Comparison of ENCODE assay signal across 8 mouse cellular contexts in the genomic region with DNA sequence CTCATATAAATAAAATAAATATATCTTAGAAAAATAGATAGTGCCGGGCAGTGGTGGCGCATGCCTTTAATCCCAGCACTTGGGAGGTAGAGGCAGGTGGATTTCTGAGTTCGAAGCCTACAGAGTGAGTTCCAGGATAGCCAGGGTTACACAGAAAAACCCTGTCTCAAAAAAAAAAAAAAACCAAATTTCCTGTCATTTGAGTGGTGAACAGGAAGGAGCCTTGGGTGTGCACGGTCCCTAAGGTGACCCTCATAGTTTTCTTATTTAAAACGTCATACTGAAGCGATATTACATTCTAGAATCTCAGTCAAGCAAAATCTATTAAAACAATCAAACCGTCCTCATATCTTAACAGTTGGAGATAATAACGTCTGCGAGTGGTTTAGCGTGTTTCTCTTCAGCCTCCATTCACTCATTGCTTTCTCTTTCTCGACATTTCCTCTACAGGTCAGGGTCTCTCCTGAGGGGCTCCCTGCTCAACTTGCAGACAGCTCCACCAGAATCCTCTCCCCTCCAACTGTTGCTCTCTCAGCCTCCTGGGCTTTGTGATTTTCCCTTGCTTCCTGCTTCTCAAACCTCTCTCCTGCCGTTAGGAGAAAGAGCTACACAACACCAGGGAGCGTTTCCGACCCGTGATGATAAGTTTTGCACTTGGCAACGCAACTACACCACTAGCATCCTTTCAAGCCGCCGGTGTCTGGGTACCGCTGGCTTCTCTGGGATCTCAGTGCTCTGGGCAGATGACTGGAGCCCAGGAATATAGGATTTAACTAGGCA. TPM values are rescaled to one million over a fixed set of nuclear protein-coding genes. Genes with fewer than 3 reads are reported as not detected.
DNase-seq lines count a peak whose midpoint lies in the region; ATAC-seq and TF ChIP-seq lines count a peak whose summit lies in the region.

No protein-coding gene starts in this region.

- peak overlapping the region; percentile 72 for H3K4me3 ChIP-seq in forebrain, embryonic 12.5 days (replicated peaks)
- H3K4me3 ChIP-seq in hindbrain, embryonic 14.5 days (replicated peaks; ENCODE audit: low read length): peak overlapping the region; percentile 51
- peak overlapping the region; percentile 82 for H3K4me3 ChIP-seq in limb, embryonic 14.5 days (replicated peaks; ENCODE audit: low read length)
- peak overlapping the region; percentile 77 for H3K4me3 ChIP-seq in midbrain, embryonic 14.5 days (replicated peaks; ENCODE audit: low read depth, low read length)

- DNase-seq in ovary, postnatal 14 days (ENCODE audit: low spot score): peak; percentile 12
- DNase-seq in ovary, postnatal 10 days (ENCODE audit: low spot score): no peak
- DNase-seq in c-Kit-positive CD71-positive TER-119-positive erythroid progenitor cells, embryonic 14.5 days (ENCODE audit: low spot score): peak; percentile 31
- DNase-seq in hindbrain, embryonic 14.5 days (ENCODE audit: low spot score): peak; percentile 29
- peak; percentile 36 for DNase-seq in limb, embryonic 14.5 days (ENCODE audit: low spot score)
- peak; percentile 70 for DNase-seq in midbrain, embryonic 14.5 days
- DNase-seq in telencephalon, adult 2 months (ENCODE audit: low read depth, low spot score): peak; percentile 36

- no peaks in the 10 kb centered on the region for H3K9me3 ChIP-seq in forebrain, embryonic 12.5 days
- no peaks in the 10 kb centered on the region for H3K9me3 ChIP-seq in hindbrain, embryonic 14.5 days (ENCODE audit: control insufficient read depth, low read length)
- H3K9me3 ChIP-seq in limb, embryonic 14.5 days (ENCODE audit: control insufficient read depth, low read length): no peaks in the 10 kb centered on the region
- no peaks in the 10 kb centered on the region for H3K9me3 ChIP-seq in midbrain, embryonic 14.5 days (ENCODE audit: control insufficient read depth, low read length)

- TF ChIP-seq POLR2A in limb, embryonic 14.5 days (IDR thresholded peaks at IDR 0.05; ENCODE audit: borderline replicate concordance, extremely low read depth, insufficient read depth, insufficient read length): no peak

- H3K27me3 ChIP-seq in forebrain, embryonic 12.5 days: no peaks in the 10 kb centered on the region
- no peaks in the 10 kb centered on the region for H3K27me3 ChIP-seq in hindbrain, embryonic 14.5 days (ENCODE audit: control insufficient read depth, insufficient read depth, low read length)
- no peaks in the 10 kb centered on the region for H3K27me3 ChIP-seq in limb, embryonic 14.5 days (ENCODE audit: control insufficient read depth, insufficient read depth, low read length)
- no peaks in the 10 kb centered on the region for H3K27me3 ChIP-seq in midbrain, embryonic 14.5 days (ENCODE audit: control insufficient read depth, insufficient read depth, low read length)

- H3K4me1 ChIP-seq in forebrain, embryonic 12.5 days: no peaks in the 10 kb centered on the region; the same call in 1 of the 2 replicates
- no peaks in the 10 kb centered on the region for H3K4me1 ChIP-seq in hindbrain, embryonic 14.5 days (replicated peaks; ENCODE audit: control insufficient read depth, insufficient read depth, low read length)
- H3K4me1 ChIP-seq in limb, embryonic 14.5 days (ENCODE audit: control insufficient read depth, insufficient read depth, low read length): no peaks in the 10 kb centered on the region
- no peaks in the 10 kb centered on the region for H3K4me1 ChIP-seq in midbrain, embryonic 14.5 days (ENCODE audit: control insufficient read depth, insufficient read depth, low read length)

- no peaks in the 10 kb centered on the region for H3K36me3 ChIP-seq in forebrain, embryonic 12.5 days (replicated peaks)
- H3K36me3 ChIP-seq in hindbrain, embryonic 14.5 days (replicated peaks; ENCODE audit: control insufficient read depth, insufficient read depth): no peaks in the 10 kb centered on the region
- no peaks in the 10 kb centered on the region for H3K36me3 ChIP-seq in limb, embryonic 14.5 days (ENCODE audit: control insufficient read depth, insufficient read depth, low read length)
- no peaks in the 10 kb centered on the region for H3K36me3 ChIP-seq in midbrain, embryonic 14.5 days (ENCODE audit: control insufficient read depth, insufficient read depth, low read length)

- 26% methylated on average over 19 of the region's 19 CpGs for WGBS in forebrain, embryonic 12.5 days
- 29% methylated on average over 19 of the region's 19 CpGs for WGBS in hindbrain, embryonic 14.5 days
- WGBS in limb, embryonic 14.5 days: 25% methylated on average over 19 of the region's 19 CpGs
- WGBS in midbrain, embryonic 14.5 days: 25% methylated on average over 19 of the region's 19 CpGs

- H3K27ac ChIP-seq in forebrain, embryonic 12.5 days: no peak overlapping the region; the same call in 1 of the 2 replicates
- no peak overlapping the region for H3K27ac ChIP-seq in hindbrain, embryonic 14.5 days
- peak overlapping the region; percentile 34; the same call in 1 of the 2 replicates for H3K27ac ChIP-seq in limb, embryonic 14.5 days (replicated peaks; ENCODE audit: low read depth, low read length)
- H3K27ac ChIP-seq in midbrain, embryonic 14.5 days (replicated peaks; ENCODE audit: low read depth, low read length): peak overlapping the region; percentile 37; the same call in 1 of the 2 replicates

- H3K4me2 ChIP-seq in forebrain, embryonic 12.5 days: peak overlapping the region; percentile 63
- peak overlapping the region; percentile 69 for H3K4me2 ChIP-seq in hindbrain, embryonic 14.5 days (replicated peaks)
- peak overlapping the region; percentile 74 for H3K4me2 ChIP-seq in limb, embryonic 14.5 days (replicated peaks; ENCODE audit: low read depth, low read length, severe bottlenecking)
- H3K4me2 ChIP-seq in midbrain, embryonic 14.5 days (ENCODE audit: low read length): peak overlapping the region; percentile 81

- peak overlapping the region; percentile 54 for H3K9ac ChIP-seq in forebrain, embryonic 12.5 days
- H3K9ac ChIP-seq in hindbrain, embryonic 14.5 days: peak overlapping the region; percentile 44
- peak overlapping the region; percentile 51 for H3K9ac ChIP-seq in limb, embryonic 14.5 days (ENCODE audit: low read depth, low read length, severe bottlenecking)
- H3K9ac ChIP-seq in midbrain, embryonic 14.5 days (replicated peaks; ENCODE audit: low read length): peak overlapping the region; percentile 48

- no peak for ATAC-seq in forebrain, embryonic 12.5 days (ENCODE audit: low FRiP score)
- no peak for ATAC-seq in hindbrain, embryonic 14.5 days (ENCODE audit: low FRiP score)
- ATAC-seq in limb, embryonic 14.5 days (ENCODE audit: low FRiP score, low read depth): no peak
- ATAC-seq in midbrain, embryonic 14.5 days (ENCODE audit: low FRiP score, low TSS enrichment): no peak

RNA-seq across cellular contexts. Expression of a gene that starts 1.5 kb away (rescaled TPM):
- polyA plus RNA-seq in forebrain, embryonic 12.5 days (2016; fragmentation: Nextera tagmentation; extraction: Ambion mirVana): 0.34 TPM in 1 of 2 replicates, not detected in the other
- 2.9 and 4.1 TPM in 2 replicates for polyA plus RNA-seq in hindbrain, embryonic 14.5 days (2014; fragmentation: Nextera tagmentation; extraction: Ambion mirVana)
- 0.73 and 0.89 TPM in 2 replicates for polyA plus RNA-seq in limb, embryonic 14.5 days (2012; rRNA removed)
- 0.51 and 0.78 TPM in 2 replicates for polyA plus RNA-seq in limb, embryonic 14.5 days (2014; fragmentation: Nextera tagmentation; extraction: Ambion mirVana)
- polyA plus RNA-seq in midbrain, embryonic 14.5 days (2014; fragmentation: Nextera tagmentation; extraction: Ambion mirVana): 0.94 and 1.1 TPM in 2 replicates

RNA-seq across cellular contexts. Expression of a gene that starts 6.8 kb away (rescaled TPM):
- not detected in 2 replicates for polyA plus RNA-seq in forebrain, embryonic 12.5 days (2016; fragmentation: Nextera tagmentation; extraction: Ambion mirVana)
- polyA plus RNA-seq in hindbrain, embryonic 14.5 days (2014; fragmentation: Nextera tagmentation; extraction: Ambion mirVana): not detected in 2 replicates
- 0.21 TPM in 1 of 2 replicates, not detected in the other for polyA plus RNA-seq in limb, embryonic 14.5 days (2012; rRNA removed)
- not detected in 2 replicates for polyA plus RNA-seq in limb, embryonic 14.5 days (2014; fragmentation: Nextera tagmentation; extraction: Ambion mirVana)
- not detected in 2 replicates for polyA plus RNA-seq in midbrain, embryonic 14.5 days (2014; fragmentation: Nextera tagmentation; extraction: Ambion mirVana)

RNA-seq across cellular contexts. Expression of a gene that starts 46.2 kb away (rescaled TPM):
- 7.4 and 9.1 TPM in 2 replicates for polyA plus RNA-seq in forebrain, embryonic 12.5 days (2016; fragmentation: Nextera tagmentation; extraction: Ambion mirVana)
- polyA plus RNA-seq in hindbrain, embryonic 14.5 days (2014; fragmentation: Nextera tagmentation; extraction: Ambion mirVana): 19.7 and 23.4 TPM in 2 replicates
- 4.0 and 9.1 TPM in 2 replicates for polyA plus RNA-seq in limb, embryonic 14.5 days (2012; rRNA removed)
- 9.2 and 11.0 TPM in 2 replicates for polyA plus RNA-seq in limb, embryonic 14.5 days (2014; fragmentation: Nextera tagmentation; extraction: Ambion mirVana)
- polyA plus RNA-seq in midbrain, embryonic 14.5 days (2014; fragmentation: Nextera tagmentation; extraction: Ambion mirVana): 20.5 and 20.8 TPM in 2 replicates

RNA-seq across cellular contexts. Expression of a gene that starts 46.9 kb away (rescaled TPM):
- 6.1 and 6.9 TPM in 2 replicates for polyA plus RNA-seq in forebrain, embryonic 12.5 days (2016; fragmentation: Nextera tagmentation; extraction: Ambion mirVana)
- polyA plus RNA-seq in hindbrain, embryonic 14.5 days (2014; fragmentation: Nextera tagmentation; extraction: Ambion mirVana): 5.7 and 6.8 TPM in 2 replicates
- polyA plus RNA-seq in limb, embryonic 14.5 days (2012; rRNA removed): 17.0 and 19.4 TPM in 2 replicates
- 9.6 and 11.3 TPM in 2 replicates for polyA plus RNA-seq in limb, embryonic 14.5 days (2014; fragmentation: Nextera tagmentation; extraction: Ambion mirVana)
- polyA plus RNA-seq in midbrain, embryonic 14.5 days (2014; fragmentation: Nextera tagmentation; extraction: Ambion mirVana): 7.2 and 7.5 TPM in 2 replicates

Comparison
In these comparisons a context has a peak if more than half of its experiments do, and no peak if none do; other contexts are left out.
1. H3K27ac ChIP-seq: peak in limb, embryonic 14.5 days (single experiment) and midbrain, embryonic 14.5 days (single experiment); none in forebrain, embryonic 12.5 days (single experiment) and hindbrain, embryonic 14.5 days (single experiment).
2. Peak in every context shown above with its lines, with median percentiles within 50 percentile points of each other: H3K4me2 ChIP-seq, H3K4me3 ChIP-seq and H3K9ac ChIP-seq.